8 mouse cellular contexts compared by ENCODE assay signal in genomic region chr15:8169266-8169746, GRCm38 (mm10). TPM values are rescaled to one million over a fixed set of nuclear protein-coding genes. Genes with fewer than 3 reads are reported as not detected.
DNase-seq lines count a peak whose midpoint lies in the region; ATAC-seq lines count a peak whose summit lies in the region.

No protein-coding gene starts in this region.

- WGBS in heart, embryonic 12.5 days, result under 1% methylated on average over 25 of the region's 25 CpGs
- under 1% methylated on average over 25 of the region's 25 CpGs for WGBS in hindbrain, embryonic 14.5 days
- under 1% methylated on average over 25 of the region's 25 CpGs for WGBS in midbrain, embryonic 10.5 days

- no peak for DNase-seq in heart, postnatal 14 days
- peak; percentile 66 for DNase-seq in 3T3-L1 (ENCODE audit: low read depth, low spot score)
- DNase-seq in brain, embryonic 18.5 days (ENCODE audit: low read depth, low spot score), result peak; percentile 24
- peak; percentile 65 for DNase-seq in hindbrain, embryonic 14.5 days (ENCODE audit: low spot score)
- no peak for DNase-seq in midbrain, embryonic 10.5 days (ENCODE audit: low spot score)
- no peak for DNase-seq in gastrocnemius, postnatal 25 days
- DNase-seq in Muller cell, postnatal 12 days (ENCODE audit: inconsistent ontology term), result no peak

- H3K36me3 ChIP-seq in heart, embryonic 12.5 days, result peaks cover 23% of the 10 kb centered on the region
- peaks cover 39% of the 10 kb centered on the region for H3K36me3 ChIP-seq in hindbrain, embryonic 14.5 days (replicated peaks; ENCODE audit: control insufficient read depth, insufficient read depth)
- peaks cover 29% of the 10 kb centered on the region for H3K36me3 ChIP-seq in midbrain, embryonic 10.5 days

- no peaks in the 10 kb centered on the region for H3K27me3 ChIP-seq in heart, embryonic 12.5 days (replicated peaks)
- H3K27me3 ChIP-seq in hindbrain, embryonic 14.5 days (ENCODE audit: control insufficient read depth, insufficient read depth, low read length), result no peaks in the 10 kb centered on the region
- H3K27me3 ChIP-seq in midbrain, embryonic 10.5 days (ENCODE audit: low read depth, poor library complexity, severe bottlenecking), result no peaks in the 10 kb centered on the region

- peak; percentile 73 for ATAC-seq in heart, embryonic 12.5 days (ENCODE audit: insufficient number of reproducible peaks, low FRiP score)
- peak; percentile 86 for ATAC-seq in hindbrain, embryonic 14.5 days (ENCODE audit: low FRiP score)

- peak overlapping the region; percentile 93 for H3K9ac ChIP-seq in heart, embryonic 12.5 days
- H3K9ac ChIP-seq in hindbrain, embryonic 14.5 days, result peak overlapping the region; percentile 100

- H3K4me2 ChIP-seq in heart, embryonic 12.5 days, result peak overlapping the region; percentile 76
- peak overlapping the region; percentile 58 for H3K4me2 ChIP-seq in hindbrain, embryonic 14.5 days (replicated peaks)

- intact Hi-C loops in heart, postnatal 14 days (cut with DNase I), result no loop called here

- H3K4me3 ChIP-seq in heart, embryonic 12.5 days, result peak overlapping the region; percentile 95
- H3K4me3 ChIP-seq in hindbrain, embryonic 14.5 days (replicated peaks; ENCODE audit: low read length), result peak overlapping the region; percentile 99
- peak overlapping the region; percentile 92 for H3K4me3 ChIP-seq in midbrain, embryonic 10.5 days

- H3K9me3 ChIP-seq in heart, embryonic 12.5 days (replicated peaks), result no peaks in the 10 kb centered on the region
- H3K9me3 ChIP-seq in hindbrain, embryonic 14.5 days (ENCODE audit: control insufficient read depth, low read length), result no peaks in the 10 kb centered on the region
- no peaks in the 10 kb centered on the region for H3K9me3 ChIP-seq in midbrain, embryonic 10.5 days (replicated peaks)

- peak overlapping the region; percentile 79; the same call in 1 of the 2 replicates for H3K27ac ChIP-seq in heart, embryonic 12.5 days (ENCODE audit: poor library complexity, severe bottlenecking)
- H3K27ac ChIP-seq in hindbrain, embryonic 14.5 days, result peak overlapping the region; percentile 95
- H3K27ac ChIP-seq in midbrain, embryonic 10.5 days (replicated peaks), result peak overlapping the region; percentile 97

- no peaks in the 10 kb centered on the region for H3K4me1 ChIP-seq in heart, embryonic 12.5 days (replicated peaks)
- H3K4me1 ChIP-seq in hindbrain, embryonic 14.5 days (replicated peaks; ENCODE audit: control insufficient read depth, insufficient read depth, low read length), result peaks cover 15% of the 10 kb centered on the region
- H3K4me1 ChIP-seq in midbrain, embryonic 10.5 days, result peaks cover 14% of the 10 kb centered on the region

RNA-seq across cellular contexts. Expression of gene Cplane1, which starts 0.4 kb away (rescaled TPM):
- polyA plus RNA-seq in heart, embryonic 12.5 days (2016; fragmentation: Nextera tagmentation; extraction: Ambion mirVana), result 5.9 TPM in 2 replicates
- 1 to 10 TPM; 6.5 to 6.6 TPM for total RNA-seq in heart, postnatal 14 days (2021)
- 18.0 and 24.5 TPM in 2 replicates for polyA plus RNA-seq in hindbrain, embryonic 14.5 days (2014; fragmentation: Nextera tagmentation; extraction: Ambion mirVana)
- polyA plus RNA-seq in midbrain, embryonic 10.5 days (2016; fragmentation: Nextera tagmentation; extraction: Ambion mirVana), result 8.4 and 9.2 TPM in 2 replicates
- total RNA-seq in gastrocnemius, postnatal 25 days (2021), result 1 to 10 TPM; 2.4 to 2.9 TPM

Comparison
In these comparisons a context has a peak if more than half of its experiments do, and no peak if none do; other contexts are left out.
1. DNase-seq: peak in 3T3-L1 (single experiment), brain, embryonic 18.5 days (single experiment) and hindbrain, embryonic 14.5 days (single experiment); none in heart, postnatal 14 days (0 of 2), midbrain, embryonic 10.5 days (single experiment), gastrocnemius, postnatal 25 days (single experiment) and Muller cell, postnatal 12 days (single experiment).
2. Peak in every context shown above with its lines, with median percentiles within 50 percentile points of each other: H3K27ac ChIP-seq and H3K4me3 ChIP-seq.